Mouse (Mus musculus) adrenal gland, postnatal 4 days (tissue): ENCODE data around the gene Gon7. TPM values are rescaled to one million over a fixed set of nuclear protein-coding genes. Genes with fewer than 3 reads are reported as not detected.
A peak's percentile ranks its signal among the peaks of the same experiment; 100 is the strongest.

Source experiments
- DNase-seq, 2 experiments: peaks; one replicate each; pipeline ENCODE4 v3.0.0; 2021 to 2022; ENCODE audit warnings: low spot score in 2 of 2, mixed read lengths in 2 of 2
- total RNA-seq, 2 experiments: library from RNA; stranded (reverse); gene quantifications; 2 replicates each; pipeline ENCODE4 v1.2.3; 2021

The Gon7 gene
- total RNA-seq, 2 experiments from 2014 or later: 11.9 to 16.8 TPM

DNA sequence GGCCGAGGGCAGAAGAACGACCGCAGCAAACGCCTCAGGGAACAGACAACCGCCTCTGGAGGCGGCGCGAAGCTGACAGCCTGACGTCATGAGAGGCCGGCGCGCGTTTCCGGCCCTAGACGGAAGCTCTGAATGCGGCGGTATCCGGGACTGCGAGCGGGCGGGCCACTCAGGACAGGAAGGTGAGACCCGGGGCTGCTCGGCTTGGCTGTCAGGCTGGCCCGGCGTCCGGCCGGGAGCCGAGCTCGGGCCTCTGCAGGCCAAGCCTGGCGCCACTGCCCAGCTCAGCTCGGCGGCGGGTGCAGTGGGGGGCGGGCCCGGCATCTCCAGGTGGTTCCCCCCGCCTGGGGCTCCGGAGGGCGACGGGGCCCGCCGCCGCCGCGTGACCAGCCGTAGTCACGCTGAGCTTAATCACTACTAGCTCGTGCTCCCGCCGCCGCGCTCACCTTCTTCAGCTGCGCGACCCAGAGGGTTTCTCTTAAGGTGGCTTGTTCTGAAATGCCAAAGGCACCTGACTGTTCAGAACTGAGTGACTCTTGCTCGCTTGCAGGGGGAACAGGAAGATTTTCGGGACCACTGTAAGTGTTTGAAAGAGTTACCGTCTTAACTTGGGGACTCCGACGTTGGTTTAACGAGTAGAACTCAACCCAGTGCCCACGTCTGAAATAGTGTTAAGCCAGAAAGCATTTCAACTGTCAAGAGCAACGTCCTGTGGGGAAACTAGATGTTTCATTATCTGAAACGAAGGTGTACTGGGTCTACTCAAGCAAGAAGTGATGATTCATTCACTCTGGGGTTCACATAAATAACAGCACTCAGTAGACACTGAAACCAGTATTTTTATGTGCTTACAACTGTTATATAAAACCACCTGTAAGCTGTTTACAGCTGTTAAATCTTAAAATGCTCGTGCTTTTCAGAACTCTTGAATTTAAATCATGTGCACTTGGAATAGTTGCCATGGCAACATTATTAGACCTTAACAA lies 13.7 kb downstream of the Gon7 start, which contains the start of the genes Moap1 and Tmem251:
Moap1 (minus strand) TSS at position 73 of the 986 bp plus-strand sequence.
Tmem251 (plus strand) TSS at position 174 of the 986 bp plus-strand sequence.
- DNase-seq: peak; percentile 69 to 81

DNA sequence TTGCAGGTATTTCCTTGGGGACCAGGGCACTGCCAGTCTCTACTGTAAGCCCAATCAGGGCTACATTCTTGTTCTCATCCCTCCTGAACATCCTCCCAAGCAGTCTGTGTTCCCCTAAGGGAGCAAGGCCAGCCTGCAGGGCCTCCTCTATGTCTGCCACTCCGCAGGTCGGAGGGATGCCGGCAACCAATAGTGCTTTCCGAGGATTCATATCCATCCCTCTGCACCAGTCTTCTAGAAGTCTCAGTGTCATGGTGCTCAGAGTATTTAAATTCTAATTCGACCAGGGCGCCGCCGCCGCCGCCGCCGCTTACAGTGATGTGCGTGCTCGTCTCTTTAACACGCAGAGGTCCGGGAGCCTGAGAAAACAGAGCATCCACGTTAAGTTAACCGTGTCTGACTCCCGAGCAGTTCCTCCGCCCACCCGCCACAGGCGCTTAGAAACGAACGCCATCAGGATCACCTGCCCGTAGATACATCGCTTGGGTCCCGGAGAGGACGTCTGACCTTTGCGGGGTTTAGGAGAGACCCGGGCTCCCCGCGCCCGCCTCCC lies 14.5 kb downstream of the Gon7 start:
- DNase-seq: no peak

DNA sequence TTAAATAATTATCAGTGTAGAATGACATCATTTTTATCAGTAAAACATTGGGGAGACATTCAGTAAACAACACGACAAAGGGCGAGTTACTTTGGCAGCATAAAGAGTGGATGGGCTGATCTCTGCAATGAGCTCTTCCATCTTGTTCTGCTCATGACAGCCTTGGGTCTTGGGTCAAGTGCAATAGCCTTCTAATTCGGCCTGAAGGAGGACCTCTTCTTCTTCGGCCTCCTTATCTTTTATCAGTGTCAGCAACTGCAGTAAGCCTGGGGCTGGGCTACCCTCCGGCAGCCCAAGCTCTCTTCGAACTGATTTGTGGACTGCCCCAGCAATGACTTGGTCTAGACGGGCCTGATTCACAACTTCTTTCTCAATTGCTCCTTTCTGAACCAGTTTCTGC lies 15.5 kb downstream of the Gon7 start:
- no peak for DNase-seq

DNA sequence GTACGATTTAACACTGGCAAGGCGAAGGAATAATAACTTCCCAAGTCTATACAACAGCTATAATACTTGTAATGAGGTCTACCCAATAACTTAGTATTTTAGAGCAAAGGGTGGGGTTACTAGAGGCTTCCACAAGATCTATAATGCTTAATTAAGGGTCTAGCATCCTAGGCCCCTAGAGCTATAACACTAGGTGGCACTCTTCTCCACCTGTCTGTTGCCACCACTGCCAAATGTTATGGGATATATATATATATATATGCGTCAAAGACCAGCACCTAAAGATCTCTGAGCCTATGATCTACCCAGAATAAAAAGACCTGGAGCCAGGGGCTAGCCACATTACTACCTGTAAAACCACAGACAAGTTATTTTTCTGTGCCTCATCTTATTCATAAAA lies 17.3 kb downstream of the Gon7 start:
- DNase-seq: no peak

DNA sequence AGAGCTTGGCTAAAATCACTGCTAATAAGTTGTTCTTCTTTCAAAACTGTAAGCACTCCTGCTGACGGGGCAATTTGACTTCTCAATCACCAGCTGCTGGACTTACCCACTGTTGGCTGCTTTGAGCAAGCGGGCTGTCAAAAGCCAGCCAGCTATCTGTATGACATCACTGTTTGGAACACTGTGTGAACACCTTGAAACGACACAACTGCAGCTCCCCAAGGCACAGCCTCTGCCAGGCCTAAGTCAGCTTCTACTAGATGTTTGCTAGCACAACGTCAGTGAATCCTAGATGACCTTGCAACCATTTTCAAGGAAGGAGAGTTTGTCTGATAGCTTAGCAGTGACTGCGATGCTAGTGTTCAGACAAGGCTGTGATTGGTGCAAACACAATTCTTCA lies 18.5 kb downstream of the Gon7 start:
- no peak for DNase-seq

DNA sequence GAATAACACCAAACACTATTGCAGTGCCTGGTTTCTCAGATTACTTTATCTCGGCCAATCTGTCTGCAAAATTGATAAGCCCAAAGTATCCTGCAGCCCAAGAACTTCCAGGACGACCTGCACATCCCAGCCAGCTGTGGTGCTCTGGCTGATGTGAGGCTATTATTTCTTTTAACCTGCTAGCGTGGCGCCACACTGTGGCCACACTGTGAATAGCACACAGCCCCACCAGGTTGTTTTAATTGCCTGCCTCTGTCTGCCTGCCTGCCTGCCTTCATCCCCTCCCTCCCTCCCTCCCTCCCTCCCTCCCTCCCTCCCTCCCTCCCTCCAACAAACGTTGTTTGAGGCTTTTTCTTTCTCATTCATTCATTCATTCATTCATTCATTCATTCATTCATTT lies 24.2 kb downstream of the Gon7 start:
- DNase-seq: peak in 1 of 2 experiments; percentile 45

DNA sequence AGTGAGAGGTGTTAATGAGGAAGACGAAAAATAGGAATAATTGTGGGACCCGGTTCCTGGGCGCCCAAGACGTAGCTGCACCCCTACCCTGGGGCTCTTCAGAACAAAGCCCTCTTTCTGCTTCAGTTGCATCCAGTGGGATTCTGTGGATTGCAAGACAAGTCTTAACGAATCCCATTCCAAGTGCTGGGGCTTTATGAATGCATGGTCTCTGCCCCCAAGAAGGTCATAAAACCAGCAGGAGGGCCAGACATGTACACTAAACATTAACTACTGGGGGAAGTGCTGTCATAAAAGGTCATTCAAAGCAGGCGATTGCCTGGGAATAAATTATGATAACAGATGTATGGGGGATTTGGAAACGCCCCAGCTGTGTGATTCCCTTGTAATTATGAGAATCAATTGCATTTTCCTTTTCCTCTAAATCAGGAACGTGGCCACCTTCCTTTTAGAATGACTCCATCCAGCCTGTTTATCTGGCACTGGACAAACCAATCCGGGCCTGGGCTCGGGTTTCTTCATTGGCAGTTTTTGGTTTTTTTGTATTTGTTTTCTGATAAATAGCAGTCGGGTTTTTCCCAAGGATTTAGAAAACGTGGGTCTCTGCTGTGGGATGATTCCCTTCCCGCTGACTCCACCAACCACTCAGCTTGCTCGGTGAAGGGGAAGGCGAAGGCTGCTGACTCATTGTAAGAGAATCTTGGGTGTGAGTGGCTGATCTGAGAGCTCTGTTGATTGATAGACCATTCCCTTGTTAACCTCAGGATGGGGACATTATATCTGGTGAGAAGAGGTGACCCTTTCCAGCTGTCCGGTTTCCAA lies 26.6 kb downstream of the Gon7 start:
- no peak for DNase-seq

DNA sequence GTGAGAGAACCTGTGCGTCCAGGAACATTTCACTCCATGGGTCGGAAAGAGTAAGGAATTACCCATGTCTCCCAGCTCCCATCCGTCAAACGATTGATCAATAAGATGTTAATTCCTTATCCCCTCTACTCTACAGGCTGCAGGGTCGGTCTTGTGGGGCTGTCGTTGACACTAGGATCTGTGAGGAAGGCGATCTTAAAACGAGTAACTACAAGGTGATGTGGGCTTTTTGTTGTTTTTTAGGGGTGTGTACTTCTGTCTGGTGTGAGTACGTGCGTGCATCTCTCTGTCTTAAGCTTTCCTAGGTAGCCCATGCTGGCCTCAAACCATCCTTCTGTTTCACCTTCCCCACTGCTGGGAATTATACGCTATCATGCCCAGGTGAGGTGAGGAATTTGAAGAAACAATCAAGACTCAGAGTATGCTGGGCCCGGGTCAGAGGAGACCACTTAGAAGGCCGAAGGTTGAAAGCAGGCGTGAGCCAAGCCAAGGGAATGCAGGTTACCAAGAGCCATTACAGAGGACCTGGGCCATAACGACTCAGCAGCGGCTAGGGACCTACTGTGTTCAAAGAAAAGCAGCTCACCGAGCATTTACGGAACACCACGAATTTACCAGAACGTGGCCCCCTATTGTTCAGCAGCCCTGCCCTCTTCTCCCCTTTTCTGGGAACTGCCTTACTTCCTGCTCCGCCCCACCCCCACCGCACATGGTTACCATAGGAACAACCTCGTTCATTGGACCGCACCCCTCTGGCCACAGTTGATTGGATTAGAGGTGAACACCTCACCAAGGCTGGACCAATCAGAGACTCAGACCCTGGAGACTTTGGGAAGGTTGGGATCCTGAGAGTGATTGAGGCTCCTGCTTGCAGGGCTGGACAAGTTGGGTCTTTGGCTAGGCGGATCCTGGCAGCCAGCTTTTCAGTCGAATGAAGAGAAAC lies 27.5 kb downstream of the Gon7 start:
- peak; percentile 17 to 27 for DNase-seq

DNA sequence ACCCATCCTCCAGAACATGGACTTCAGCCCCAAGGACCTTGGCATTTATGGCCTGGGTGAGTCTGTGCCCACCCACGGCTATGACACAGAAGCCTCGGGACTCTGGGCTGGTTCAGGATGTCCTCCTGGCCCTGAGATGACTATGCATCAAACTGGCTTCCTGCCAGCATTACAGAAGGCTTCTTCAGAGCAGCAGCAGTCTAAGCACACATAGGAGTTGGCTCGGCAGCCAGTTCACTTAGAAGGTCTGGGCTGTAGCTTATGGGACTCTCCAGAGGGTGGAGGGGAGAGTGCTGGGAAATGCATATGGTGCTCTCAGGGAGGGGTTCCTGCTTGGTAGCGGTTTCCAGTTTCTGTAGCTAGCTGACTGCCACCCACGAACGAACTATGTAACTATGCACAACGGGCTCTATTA lies 31.8 kb downstream of the Gon7 start:
- DNase-seq: peak in 1 of 2 experiments; percentile 22

DNA sequence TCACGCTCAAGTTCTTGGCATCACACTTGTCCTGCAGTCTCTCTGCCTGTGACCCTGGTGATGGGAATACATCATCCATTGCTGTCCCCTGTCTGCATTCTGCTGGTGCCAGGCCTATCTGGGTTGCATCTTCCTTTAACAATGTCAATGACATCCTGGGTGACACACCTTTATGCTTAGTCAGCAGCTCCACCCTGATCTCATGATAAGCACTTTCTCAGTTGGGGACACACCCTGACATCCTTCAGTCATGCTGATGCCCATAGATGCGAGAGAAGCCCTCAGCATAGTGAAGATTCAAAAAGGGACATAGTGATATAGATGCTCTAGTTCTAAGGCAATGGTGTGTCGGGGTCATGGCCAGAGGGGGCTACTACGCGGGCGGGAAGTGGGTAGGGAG lies 32.5 kb downstream of the Gon7 start:
- no peak for DNase-seq

DNA sequence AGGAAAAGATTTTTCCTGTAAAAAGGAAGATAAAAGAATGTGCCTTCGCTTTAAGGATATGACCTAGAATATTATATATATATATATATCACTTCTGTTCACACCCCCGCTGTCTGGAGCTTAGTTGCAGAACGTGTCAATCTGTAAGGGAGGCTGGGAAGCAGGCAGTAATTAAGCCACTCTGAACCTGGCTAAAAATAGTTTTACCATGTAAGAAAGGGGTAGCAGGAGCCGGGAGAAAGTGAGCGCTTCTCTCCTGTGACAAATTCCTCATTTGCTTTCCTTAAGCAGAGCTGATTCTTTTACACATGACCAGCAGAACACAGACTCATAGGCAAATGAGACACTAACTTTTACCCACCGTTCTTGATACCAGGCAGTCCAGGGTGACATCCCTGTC lies 33.7 kb downstream of the Gon7 start:
- no peak for DNase-seq

DNA sequence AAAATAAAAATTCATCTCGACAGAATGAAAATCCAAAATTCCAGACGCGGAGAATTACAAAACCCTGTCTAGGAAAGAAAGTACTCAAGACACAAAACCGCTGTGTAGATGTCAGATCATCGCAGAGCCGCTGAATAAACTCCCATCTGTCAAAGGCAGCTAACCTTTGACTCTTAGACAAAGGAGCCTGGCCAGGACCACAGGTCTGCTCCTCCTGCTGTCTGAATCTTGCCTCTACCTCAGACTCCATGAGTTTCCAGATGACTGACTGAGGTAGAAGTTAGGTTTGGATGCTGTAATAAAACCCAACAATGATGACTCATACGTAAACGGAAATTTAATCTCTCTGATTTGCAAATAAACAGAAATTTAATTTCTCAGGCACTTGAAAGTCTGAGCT lies 34.6 kb downstream of the Gon7 start:
- DNase-seq: no peak

DNA sequence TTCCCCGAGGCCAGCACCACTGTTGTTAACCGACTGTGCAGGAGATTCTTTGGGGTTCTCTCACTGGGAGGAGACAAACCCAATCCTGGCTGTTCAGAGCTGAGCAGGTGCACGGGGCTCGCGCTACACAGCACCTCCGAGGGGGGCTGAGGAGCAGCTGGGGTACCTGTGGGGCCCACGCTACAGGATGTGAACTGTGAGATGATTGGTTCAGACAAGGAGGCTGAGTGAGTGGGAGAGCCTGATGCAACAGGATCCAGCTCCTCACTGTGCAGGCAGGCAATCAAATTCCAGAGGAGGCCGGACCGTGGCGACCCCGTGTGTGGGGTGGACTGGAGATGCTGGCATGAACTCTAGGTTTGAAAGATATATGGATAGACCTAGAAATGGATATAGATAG lies 35.2 kb downstream of the Gon7 start:
- no peak for DNase-seq

DNA sequence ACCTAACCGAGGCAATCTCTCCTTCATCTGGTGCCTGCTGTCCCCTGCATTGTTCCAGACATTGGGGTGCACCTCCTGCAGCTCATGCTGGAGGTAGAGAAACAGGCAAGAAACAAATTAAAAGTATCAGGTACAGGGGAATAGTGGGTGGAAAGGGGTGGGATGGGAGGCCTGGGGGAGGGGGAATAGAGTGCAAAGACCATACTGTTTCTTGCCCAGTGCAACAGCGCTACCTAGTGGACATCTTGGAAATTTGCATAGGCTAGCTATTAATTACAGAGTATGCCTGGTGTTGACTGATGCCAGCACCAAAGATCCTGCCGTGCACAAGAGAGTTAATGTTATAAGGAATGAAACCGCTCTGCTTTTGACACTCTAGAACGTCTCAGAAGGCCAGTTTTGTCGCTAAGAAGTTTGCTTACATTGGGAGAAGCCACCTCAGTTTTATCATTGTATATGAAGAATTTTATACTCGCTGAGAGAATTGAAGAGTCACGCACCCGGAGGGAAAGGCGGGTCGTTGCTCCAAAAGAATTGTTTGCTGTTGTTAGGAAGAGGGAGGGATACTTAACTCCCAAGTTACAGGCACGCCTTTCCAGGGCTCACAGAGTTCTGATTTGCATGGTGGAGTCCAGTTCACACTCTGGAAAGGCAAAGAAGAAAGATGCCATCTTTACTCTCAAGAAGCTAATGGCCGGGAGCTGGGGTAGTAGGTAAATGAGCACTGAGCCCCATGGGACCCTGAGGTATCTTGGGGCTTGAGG lies 37.9 kb downstream of the Gon7 start:
- no peak for DNase-seq

DNA sequence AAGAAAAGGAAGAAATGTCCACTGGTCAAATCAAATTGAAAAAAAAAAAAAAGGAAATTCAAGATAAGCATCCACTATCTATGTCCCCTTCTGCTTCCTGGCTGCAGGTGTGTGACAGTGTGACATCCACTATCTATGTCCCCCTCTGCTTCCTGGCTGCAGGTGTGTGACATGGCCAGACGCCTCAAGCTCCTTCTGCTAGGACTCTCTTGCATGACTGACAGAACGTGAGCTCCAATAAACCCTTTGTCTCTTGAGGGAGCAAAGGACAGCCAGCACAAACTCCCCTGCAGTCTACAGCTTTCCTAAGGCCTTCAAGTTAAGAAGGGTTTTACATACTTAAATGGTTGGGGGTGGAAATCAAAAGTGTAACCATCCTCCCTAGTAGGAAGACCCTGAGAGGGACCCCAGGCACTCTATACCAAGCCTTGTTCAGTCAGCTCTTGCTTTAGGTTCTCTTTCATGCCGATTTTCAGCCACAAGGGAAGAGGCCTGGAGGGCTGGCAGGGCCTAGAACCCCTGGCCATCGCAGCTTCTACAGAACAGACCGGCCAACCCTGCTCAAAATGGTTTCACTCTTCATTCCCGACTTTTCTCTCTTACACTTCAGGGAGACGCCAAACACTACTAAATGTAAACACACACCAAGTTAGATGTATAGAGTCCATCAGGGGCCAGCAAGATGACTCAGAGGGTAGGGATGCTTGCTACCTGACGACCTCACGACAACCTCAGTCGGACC lies 42.8 kb downstream of the Gon7 start:
- DNase-seq: no peak

DNA sequence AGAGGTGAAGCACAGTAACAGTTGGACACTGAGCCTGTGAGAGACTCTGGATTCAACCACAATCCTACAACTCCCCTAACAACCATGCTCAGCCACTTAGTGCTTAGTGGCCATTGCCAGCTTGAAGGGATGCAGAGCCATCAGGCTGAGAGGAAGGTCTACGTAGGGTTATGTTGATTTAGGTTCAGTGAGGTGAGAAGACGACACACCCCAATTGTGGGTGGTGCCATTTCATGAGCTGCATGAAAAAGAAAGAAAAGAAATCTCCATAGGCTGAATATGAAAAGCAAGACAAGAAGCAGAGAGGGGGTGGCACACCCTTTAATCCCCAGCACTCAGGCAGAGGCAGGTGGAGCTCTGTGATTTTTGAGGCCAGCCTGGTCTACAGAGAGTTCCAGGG lies 43.5 kb downstream of the Gon7 start:
- no peak for DNase-seq

DNA sequence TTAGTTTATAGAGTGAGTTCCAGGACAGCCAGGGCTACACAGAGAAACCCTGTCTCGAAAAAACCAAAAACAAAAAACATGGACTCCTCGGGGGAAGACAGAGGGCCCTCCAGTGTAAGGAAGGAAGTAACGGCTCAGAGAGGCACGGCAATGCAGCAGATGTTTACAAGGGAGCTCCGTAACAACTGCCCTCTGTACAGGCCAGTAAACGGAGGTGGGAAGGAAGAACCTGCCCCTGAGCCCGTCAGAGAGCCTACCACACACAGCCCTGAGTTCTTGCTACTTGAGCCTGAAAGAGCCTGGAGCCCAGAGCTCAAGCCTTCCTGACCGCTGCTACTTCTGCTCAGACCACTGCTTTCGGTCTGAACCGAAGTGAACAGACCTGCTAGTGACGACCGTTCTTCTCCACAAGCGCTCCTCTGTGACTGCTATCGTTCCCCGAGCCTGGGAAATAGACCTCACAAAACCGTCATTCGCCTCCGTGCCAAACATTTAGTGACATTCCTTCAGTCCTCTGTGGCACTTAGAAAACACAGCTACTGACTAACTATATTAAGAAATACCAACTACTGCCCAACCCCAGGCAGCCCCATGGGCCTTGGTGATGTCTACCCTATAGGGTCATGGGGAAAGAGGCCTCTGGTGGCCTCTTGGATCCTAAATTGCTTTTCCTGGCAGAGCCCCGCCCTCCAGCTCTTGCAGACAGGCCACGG lies 44.3 kb downstream of the Gon7 start:
- DNase-seq: no peak

DNA sequence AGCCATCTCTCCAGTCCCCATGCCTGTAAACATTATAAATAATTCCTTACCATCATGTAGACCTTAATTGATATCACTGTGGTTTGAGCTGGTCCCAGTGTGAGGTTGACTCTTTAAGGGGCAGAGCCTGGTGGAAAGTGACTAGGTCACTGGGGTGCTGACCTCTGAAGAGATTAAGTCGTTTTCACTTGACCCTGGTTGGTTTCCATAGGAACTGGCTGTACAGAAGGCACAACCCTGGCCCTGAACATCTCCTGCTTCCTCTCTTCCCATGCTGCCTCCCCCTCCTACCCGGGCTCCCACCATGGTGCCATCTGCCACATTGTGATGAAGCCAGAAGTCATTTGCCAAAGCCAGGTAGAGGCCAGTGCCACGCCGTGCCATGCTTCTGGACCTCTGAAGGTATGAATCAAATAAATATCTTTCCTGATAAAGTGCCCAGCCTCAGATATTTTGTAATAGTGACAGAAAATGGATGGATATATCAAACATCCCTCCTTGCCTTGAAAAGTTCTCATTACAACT lies 46.7 kb downstream of the Gon7 start:
- no peak for DNase-seq
